Mouse (Mus musculus) hindbrain, embryonic 13.5 days (tissue): Measurements from ENCODE around the gene Uqcr10. TPM values are rescaled to one million over a fixed set of nuclear protein-coding genes. Genes with fewer than 3 reads are reported as not detected.
A peak's percentile ranks its signal among the peaks of the same experiment; 100 is the strongest.

ENCODE experiments used
- ATAC-seq: fragments of 200-750 bp; cut with Nextera tagmentation; 2 replicates; pipeline ENCODE4 v1.8.0; 2017; ENCODE audit warnings: moderate TSS enrichment; ENCODE audit not compliant: low FRiP score
- H3K27ac ChIP-seq: fragments of 300-500 bp; sonication (generic); 2 replicates; pipeline ENCODE4 v1.5.1; 2015; ENCODE audit warnings: inconsistent platforms, mild to moderate bottlenecking, moderate library complexity
- H3K27me3 ChIP-seq: fragments of 300-500 bp; sonication (generic); 2 replicates; pipeline ENCODE4 v1.6.1; 2015; ENCODE audit warnings: mild to moderate bottlenecking, inconsistent platforms
- H3K36me3 ChIP-seq: fragments of 300-500 bp; sonication (generic); 2 replicates; pipeline ENCODE4 v1.6.1; 2015; ENCODE audit warnings: mild to moderate bottlenecking, inconsistent platforms
- H3K4me1 ChIP-seq: fragments of 300-500 bp; sonication (generic); replicated peaks from 2 replicates; pipeline ENCODE4 v1.6.1; 2015; ENCODE audit warnings: inconsistent platforms
- H3K4me2 ChIP-seq: fragments of 300-500 bp; sonication (generic); 2 replicates; pipeline ENCODE4 v1.6.1; 2015; ENCODE audit warnings: inconsistent platforms, mild to moderate bottlenecking, moderate library complexity
- H3K4me3 ChIP-seq: fragments of 300-500 bp; sonication (generic); 2 replicates; pipeline ENCODE4 v1.5.1; 2015; ENCODE audit warnings: mild to moderate bottlenecking, inconsistent platforms
- H3K9ac ChIP-seq: fragments of 300-500 bp; sonication (generic); 2 replicates; pipeline ENCODE4 v1.6.1; 2015; ENCODE audit warnings: mild to moderate bottlenecking, inconsistent platforms
- H3K9me3 ChIP-seq: fragments of 300-500 bp; sonication (generic); 2 replicates; pipeline ENCODE4 v1.6.1; 2016; ENCODE audit warnings: inconsistent platforms
- WGBS: fragments of 180-500 bp; shearing (Covaris S2); methylation state at CpG from one replicate; pipeline ENCODE4 v1.1.7; 2015; 5-methylcytosine and 5-hydroxymethylcytosine counted together
- polyA plus RNA-seq: library from polyadenylated mRNA; unstranded; fragments of >200 nt; fragmentation: Nextera tagmentation; extraction: Ambion mirVana; gene quantifications from 2 replicates; pipeline ENCODE4 v1.2.1, GENCODE M21; 2015

Gene Uqcr10
- polyA plus RNA-seq: 541 and 557 TPM in 2 replicates

DNA sequence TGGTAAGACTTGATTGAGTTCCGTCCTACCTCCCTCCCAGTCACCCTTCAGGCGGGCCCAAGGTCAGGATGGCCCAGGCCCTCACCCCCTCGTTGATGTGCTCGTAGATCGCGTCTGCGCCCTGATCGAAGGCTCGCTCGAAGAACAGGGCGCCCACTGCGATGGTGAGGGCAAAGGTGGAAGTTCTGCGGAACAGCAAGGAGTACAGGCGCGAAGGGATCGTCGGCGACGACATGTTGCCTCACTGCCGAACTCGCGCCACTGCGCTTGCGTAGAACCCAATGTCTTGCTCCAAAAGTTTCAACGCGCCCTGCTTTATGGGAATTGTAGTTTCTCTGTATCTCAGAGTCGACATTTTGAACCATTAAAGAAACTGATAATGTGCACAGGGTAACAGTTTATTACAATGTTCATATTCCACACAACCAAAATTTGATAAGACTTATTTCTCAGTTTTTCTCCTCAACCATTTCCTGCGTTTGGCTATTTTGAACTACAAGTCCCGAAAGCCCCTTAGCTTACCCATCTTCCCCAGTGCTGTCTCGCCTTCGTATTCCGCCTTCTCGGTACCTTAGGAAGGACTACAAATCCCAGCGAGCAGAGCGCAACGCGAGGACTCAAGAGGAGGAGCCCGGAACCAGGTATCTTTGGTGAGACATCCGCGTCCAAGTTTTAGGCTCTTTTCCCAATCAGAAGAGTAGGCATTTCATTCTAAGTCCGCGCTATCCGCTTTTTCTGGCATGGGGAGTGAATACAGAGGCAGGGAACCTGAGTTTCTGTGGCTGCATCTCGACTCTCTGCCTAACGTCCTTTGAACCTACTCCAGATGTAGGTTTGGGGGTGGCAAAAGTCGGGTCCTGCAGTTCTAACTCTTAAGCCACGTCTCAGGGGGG lies at the start of gene Uqcr10, which contains the start of gene Zmat5:
Gene Uqcr10 (minus strand): TSS at position 271 of the 893 bp plus-strand sequence.
Gene Zmat5 (plus strand): TSS at position 607 of the 893 bp plus-strand sequence.
- peak within 1 kb of the TSS; percentile 75 for H3K4me3 ChIP-seq
- peak within 1 kb of the TSS; percentile 81 for H3K9ac ChIP-seq
- no peaks in the 10 kb centered on the region for H3K27me3 ChIP-seq
- ATAC-seq: peak; percentile 99
- H3K27ac ChIP-seq: peak within 1 kb of the TSS; percentile 70; the same call in 1 of the 2 replicates
- no peaks in the 10 kb centered on the region for H3K9me3 ChIP-seq
- H3K4me1 ChIP-seq: peaks cover 20% of the 10 kb centered on the region
- H3K4me2 ChIP-seq: peak within 1 kb of the TSS; percentile 89
- peaks cover 18% of the 10 kb centered on the region for H3K36me3 ChIP-seq
- WGBS: under 1% methylated on average over 47 of the region's 47 CpGs

DNA sequence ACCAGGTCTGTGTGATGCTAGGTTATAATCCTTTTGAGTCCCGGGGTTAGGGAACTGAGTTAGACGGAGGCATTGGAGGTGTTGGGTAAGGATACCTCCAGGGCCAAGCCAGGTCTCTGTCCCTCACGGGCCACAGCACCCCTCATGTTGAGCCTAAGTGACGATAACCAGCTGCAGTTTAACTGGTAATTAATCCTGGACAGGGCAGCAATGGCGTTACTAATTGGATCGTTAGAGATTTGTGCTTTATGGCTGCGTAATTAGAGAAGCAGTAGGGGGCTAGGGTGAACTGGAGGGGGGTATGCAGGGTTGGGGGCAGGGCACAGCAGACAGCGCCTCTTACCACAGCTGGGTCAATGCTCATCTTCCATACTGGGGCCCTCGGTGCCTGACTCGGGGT lies 48.7 kb upstream of the Uqcr10 start:
- Histone ChIP-seq H3K27ac (peak overlapping the region; percentile 31; the same call in 1 of the 2 replicates), H3K4me2 (0 out of 2 replicates have a peak overlapping the region, but pooled peaks have one; percentile 15), H3K9ac (no peak overlapping the region), H3K4me1 (peaks cover 56% of the 10 kb centered on the region), H3K27me3 (peaks cover 53% of the 10 kb centered on the region), H3K9me3 (no peaks in the 10 kb centered on the region), H3K36me3 (no peaks in the 10 kb centered on the region), H3K4me3 (no peak overlapping the region)
- ATAC-seq: no peak
- WGBS: 37% methylated on average over 10 of the region's 10 CpGs

DNA sequence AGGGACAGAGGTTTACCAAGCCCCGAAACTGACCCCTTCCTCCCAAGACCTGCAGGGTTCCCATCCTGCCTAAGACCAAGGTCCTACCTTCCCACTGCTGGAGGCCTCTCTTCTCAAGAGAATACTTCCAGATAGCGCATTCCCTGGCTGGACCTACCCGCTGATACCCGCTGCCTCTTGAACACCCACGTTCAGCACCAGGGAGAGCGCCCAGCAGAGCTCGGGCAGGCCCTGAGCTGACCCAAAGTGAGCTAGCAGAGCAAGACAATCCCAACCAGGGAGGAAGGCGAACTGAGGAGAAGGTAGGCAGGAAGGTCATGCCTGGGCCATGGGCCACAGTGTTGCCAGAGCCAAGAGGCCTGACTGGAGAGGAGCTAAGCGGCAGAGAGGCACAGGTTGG lies 46.1 kb upstream of the Uqcr10 start:
- H3K27me3 ChIP-seq: peaks cover 72% of the 10 kb centered on the region
- 14% methylated on average over 9 of the region's 9 CpGs for WGBS

DNA sequence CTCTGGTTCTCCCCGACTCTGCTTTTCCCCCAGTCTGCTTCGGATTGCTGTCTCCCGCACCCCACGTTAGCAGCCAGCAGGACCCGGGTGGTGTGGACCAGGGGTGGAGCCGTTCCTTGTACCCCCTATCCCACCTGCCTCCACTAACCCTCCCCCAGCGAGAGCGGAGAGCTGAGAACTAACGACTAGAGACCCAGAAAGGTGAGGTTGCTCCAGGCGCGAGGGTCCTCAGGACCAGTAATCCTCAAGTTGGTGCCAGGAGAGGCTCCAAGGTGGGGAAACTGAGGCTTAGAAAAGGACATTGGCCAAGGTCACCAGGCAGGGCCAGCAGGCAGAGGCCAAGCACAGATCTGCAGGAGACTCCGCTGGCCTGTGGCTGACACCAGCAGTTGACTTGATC lies 43.1 kb upstream of the Uqcr10 start:
- H3K9ac ChIP-seq: peak overlapping the region; percentile 79
- peaks cover 98% of the 10 kb centered on the region for H3K27me3 ChIP-seq
- H3K4me1 ChIP-seq: peaks cover 50% of the 10 kb centered on the region
- peak; percentile 15; the same call in 1 of the 2 replicates for ATAC-seq
- WGBS: under 1% methylated on average over 10 of the region's 12 CpGs
- H3K36me3 ChIP-seq: no peaks in the 10 kb centered on the region
- H3K9me3 ChIP-seq: no peaks in the 10 kb centered on the region
- H3K27ac ChIP-seq: no peak overlapping the region
- H3K4me2 ChIP-seq: peak overlapping the region; percentile 100
- H3K4me3 ChIP-seq: peak overlapping the region; percentile 69

More for the DNA sequence above, 46.1 kb upstream of the Uqcr10 start:
- H3K9me3 ChIP-seq: no peaks in the 10 kb centered on the region
- no peak overlapping the region for H3K4me2 ChIP-seq
- peaks cover 60% of the 10 kb centered on the region for H3K4me1 ChIP-seq
- no peak overlapping the region for H3K27ac ChIP-seq
- H3K36me3 ChIP-seq: no peaks in the 10 kb centered on the region
- H3K9ac ChIP-seq: no peak overlapping the region
- no peak for ATAC-seq
- H3K4me3 ChIP-seq: no peak overlapping the region

DNA sequence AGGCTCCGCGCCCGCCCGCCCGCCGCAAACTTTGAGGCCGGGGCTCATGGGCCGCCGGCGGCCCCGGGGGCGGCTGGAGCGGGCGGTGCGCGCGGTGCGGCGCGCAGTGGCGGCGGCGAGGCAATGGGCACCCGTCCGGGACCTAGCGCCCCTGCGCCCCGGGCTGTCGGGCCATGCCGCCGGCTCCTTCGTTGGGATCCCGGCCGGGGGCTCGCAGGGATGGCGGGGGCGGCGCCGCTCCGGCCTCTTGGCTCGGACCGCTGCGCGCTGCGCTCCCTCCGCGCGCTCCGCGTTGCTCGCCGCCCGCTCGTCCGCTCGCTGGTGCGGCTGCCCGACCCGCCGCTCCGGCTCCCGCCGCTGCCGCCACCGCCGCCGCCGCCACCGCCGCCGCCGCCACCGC lies 42.6 kb upstream of the Uqcr10 start, which contains the start of gene Cabp7:
Gene Cabp7 (minus strand): TSS at position 46 of the 400 bp plus-strand sequence.
- Histone ChIP-seq H3K4me1 (peaks cover 50% of the 10 kb centered on the region), H3K27me3 (peaks cover 98% of the 10 kb centered on the region), H3K4me2 (peak within 1 kb of the TSS; percentile 100), H3K36me3 (no peaks in the 10 kb centered on the region), H3K4me3 (peak within 1 kb of the TSS; percentile 69), H3K9ac (peak within 1 kb of the TSS; percentile 79), H3K27ac (no peak within 1 kb of the TSS), H3K9me3 (no peaks in the 10 kb centered on the region)
- WGBS: 0% methylated on average over 14 of the region's 73 CpGs
- peak; percentile 23; the same call in 1 of the 2 replicates for ATAC-seq

DNA sequence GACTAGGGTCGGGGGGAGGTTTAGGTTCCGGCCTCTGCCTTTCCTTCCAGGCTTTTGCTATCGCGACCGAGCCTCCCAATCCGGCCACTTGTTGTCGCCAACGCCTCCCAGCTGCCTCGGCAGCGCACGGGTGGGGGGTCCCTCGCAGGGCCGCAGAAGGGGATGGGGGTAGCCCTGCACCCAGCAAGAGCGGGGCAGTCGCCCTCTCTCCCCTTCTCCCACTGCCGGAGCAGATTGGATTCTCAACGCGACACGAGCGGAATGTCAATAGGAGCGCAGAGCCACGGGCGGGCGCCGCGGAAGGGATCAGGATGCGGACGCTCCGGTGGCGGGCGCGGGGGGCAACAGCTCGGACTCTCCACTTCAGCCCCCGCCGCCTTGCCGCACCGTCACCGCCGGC lies 41.8 kb upstream of the Uqcr10 start:
- Histone ChIP-seq H3K4me3 (peak overlapping the region; percentile 69), H3K27ac (no peak overlapping the region), H3K27me3 (peaks cover 98% of the 10 kb centered on the region), H3K4me1 (peaks cover 47% of the 10 kb centered on the region), H3K9ac (peak overlapping the region; percentile 79), H3K9me3 (no peaks in the 10 kb centered on the region), H3K36me3 (no peaks in the 10 kb centered on the region), H3K4me2 (peak overlapping the region; percentile 100)
- ATAC-seq: peak; percentile 26; the same call in 1 of the 2 replicates
- WGBS: under 1% methylated on average over 39 of the region's 39 CpGs

DNA sequence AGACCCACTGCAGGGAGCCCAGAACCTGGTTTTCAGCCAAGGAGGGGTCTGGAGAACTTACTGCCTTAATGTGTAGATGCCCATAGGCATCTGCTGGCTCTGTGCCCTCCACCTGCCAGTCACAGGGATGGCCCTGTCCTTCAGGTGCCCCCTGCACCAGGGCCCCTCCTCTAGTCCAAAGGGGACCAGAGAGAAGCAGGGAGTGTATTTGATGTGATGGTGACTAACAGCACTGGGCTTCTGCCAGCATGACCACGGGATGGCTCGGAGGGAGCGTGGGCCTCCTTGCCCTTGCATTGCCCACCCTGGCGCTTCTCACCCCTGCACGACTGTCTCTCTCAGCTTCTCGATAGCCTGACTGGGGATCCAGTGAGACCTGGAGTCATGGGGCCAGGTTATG lies 40.5 kb upstream of the Uqcr10 start:
- peaks cover 85% of the 10 kb centered on the region for H3K27me3 ChIP-seq
- peaks cover 37% of the 10 kb centered on the region for H3K4me1 ChIP-seq
- no peak overlapping the region; the same call in 1 of the 2 replicates for H3K9ac ChIP-seq
- H3K4me2 ChIP-seq: peak overlapping the region; percentile 100
- H3K27ac ChIP-seq: no peak overlapping the region
- no peaks in the 10 kb centered on the region for H3K36me3 ChIP-seq
- 61% methylated on average over 6 of the region's 6 CpGs for WGBS
- no peak for ATAC-seq
- H3K4me3 ChIP-seq: peak overlapping the region; percentile 69
- H3K9me3 ChIP-seq: no peaks in the 10 kb centered on the region

DNA sequence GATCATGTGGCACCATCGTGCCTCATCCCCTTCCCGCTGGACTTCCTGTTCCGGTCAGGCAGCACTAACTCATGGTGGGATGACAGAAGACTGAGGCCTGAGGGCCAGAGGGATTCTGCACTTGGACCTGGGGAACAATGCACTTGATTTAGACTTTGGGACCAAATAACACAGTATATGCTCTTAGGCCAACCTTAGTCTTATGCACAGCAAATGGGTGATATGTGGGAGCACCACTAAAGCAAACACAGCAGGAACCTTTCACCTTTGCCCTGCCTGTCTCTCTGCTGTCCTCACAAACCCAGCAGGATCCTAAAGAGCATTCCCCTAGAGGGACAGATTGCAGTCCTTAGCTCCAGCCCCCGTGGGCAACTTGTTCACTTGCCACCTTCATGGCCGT lies 36.6 kb upstream of the Uqcr10 start:
- Histone ChIP-seq H3K4me3 (no peak overlapping the region), H3K4me1 (peaks cover 31% of the 10 kb centered on the region), H3K9ac (no peak overlapping the region), H3K27me3 (peaks cover 46% of the 10 kb centered on the region), H3K9me3 (no peaks in the 10 kb centered on the region), H3K4me2 (no peak overlapping the region), H3K27ac (no peak overlapping the region), H3K36me3 (0 out of 2 replicates have a peak, but pooled peaks cover 9% of the 10 kb centered on the region)
- WGBS: 69% methylated on average over 5 of the region's 5 CpGs
- no peak for ATAC-seq

DNA sequence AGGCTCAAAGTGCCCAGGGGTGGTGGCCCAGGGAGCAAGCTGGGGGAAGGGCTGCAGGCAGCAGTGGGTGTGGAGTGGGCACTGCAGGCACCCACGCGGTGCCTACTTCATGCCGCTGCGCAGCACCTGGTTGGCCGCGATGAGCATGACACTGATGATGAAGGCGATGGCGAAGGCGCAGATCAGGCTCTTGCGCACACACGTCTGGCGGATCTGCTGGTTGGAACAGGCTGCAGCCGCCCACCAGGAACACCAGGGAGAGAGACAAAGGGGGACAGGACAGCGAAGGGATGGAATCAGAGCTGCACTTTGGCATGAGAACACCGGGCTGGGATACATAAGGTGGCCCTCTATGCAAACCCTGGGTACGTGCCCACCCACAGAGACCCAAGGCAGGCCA lies 34.6 kb upstream of the Uqcr10 start:
- Histone ChIP-seq H3K4me1 (peaks cover 36% of the 10 kb centered on the region), H3K4me2 (no peak overlapping the region), H3K36me3 (0 out of 2 replicates have a peak, but pooled peaks cover 9% of the 10 kb centered on the region), H3K9ac (no peak overlapping the region), H3K9me3 (no peaks in the 10 kb centered on the region), H3K4me3 (no peak overlapping the region), H3K27ac (no peak overlapping the region), H3K27me3 (peaks cover 32% of the 10 kb centered on the region)
- WGBS: 93% methylated on average over 16 of the region's 16 CpGs
- no peak for ATAC-seq

DNA sequence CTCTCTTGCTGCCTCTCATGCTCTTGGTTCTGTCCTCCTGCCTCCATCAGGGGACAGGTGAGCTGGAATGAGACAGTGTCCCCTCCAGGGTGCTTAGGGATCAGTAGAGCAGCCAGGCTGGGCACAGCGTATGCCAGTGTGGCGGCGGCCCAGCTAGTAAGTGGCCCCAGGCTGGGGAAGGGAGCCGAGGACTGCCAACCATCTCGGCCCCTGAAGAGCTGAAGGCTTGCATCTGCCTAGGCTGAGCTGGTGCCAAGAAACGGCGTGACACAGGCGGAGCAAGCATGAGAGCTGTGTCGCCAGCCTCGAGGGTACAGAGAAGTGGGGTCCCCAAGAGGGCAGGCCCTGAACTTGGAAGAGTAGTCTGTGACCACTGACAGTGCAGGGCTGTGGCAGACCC lies 33.5 kb upstream of the Uqcr10 start:
- WGBS: 61% methylated on average over 10 of the region's 10 CpGs
- 0 out of 2 replicates have a peak overlapping the region, but pooled peaks have one; percentile 30 for H3K27ac ChIP-seq
- H3K27me3 ChIP-seq: peaks cover 21% of the 10 kb centered on the region
- H3K9ac ChIP-seq: peak overlapping the region; percentile 10; the same call in 1 of the 2 replicates
- peaks cover 36% of the 10 kb centered on the region for H3K4me1 ChIP-seq
- no peak for ATAC-seq
- no peaks in the 10 kb centered on the region for H3K9me3 ChIP-seq
- peaks cover 12% of the 10 kb centered on the region; the same call in 1 of the 2 replicates for H3K36me3 ChIP-seq
- no peak overlapping the region for H3K4me2 ChIP-seq
- no peak overlapping the region for H3K4me3 ChIP-seq

DNA sequence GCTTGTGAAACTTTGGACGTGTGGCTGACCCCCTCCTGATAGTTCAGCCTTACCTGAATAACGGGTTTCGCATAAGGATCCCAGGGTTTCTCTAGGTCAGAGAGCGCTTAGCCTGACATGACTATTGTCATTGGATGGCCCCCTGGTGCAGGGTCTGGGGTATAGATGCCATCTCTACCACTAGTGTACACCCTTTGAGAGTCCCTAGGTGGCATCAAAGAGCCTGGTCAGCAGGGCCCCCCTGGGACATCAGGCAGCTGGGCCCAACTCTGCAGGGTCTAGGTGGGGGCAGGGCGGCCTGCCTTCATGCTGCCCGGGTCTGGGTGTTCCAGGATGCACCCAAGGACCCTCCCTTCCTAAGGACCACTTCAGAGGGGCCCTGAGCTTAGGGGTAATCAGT lies 32.2 kb upstream of the Uqcr10 start:
- Histone ChIP-seq H3K27ac (no peak overlapping the region), H3K4me1 (peaks cover 40% of the 10 kb centered on the region), H3K27me3 (peaks cover 8% of the 10 kb centered on the region; the same call in 1 of the 2 replicates), H3K4me2 (no peak overlapping the region), H3K36me3 (peaks cover 12% of the 10 kb centered on the region; the same call in 1 of the 2 replicates), H3K9ac (no peak overlapping the region), H3K9me3 (no peaks in the 10 kb centered on the region), H3K4me3 (no peak overlapping the region)
- WGBS: 45% methylated on average over 6 of the region's 6 CpGs
- no peak for ATAC-seq

DNA sequence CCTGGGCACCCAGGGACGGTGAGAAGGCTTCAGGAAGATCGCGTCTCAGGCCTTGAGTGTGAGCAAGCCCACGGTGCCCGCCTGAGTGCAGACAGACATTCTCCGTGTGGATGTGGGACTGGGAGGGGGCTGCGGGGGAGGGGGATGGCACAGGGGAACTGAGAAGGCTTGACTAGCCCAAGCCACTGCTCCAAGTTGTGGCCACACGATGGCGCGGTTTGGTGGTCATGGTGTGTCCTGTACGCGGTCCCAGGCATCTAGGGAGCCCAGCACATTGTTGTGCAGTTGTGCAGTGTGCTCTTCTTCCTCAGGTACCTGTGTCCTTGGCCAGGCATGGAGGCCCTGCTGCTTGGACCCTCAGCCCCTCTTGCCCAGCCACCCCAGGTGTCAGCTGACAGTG lies 30.0 kb upstream of the Uqcr10 start:
- 28% methylated on average over 12 of the region's 12 CpGs for WGBS
- no peak for ATAC-seq

More for the DNA sequence above, 30.0 kb upstream of the Uqcr10 start:
- peak overlapping the region; percentile 13; the same call in 1 of the 2 replicates for H3K9ac ChIP-seq
- no peak overlapping the region for H3K4me3 ChIP-seq
- H3K9me3 ChIP-seq: no peaks in the 10 kb centered on the region
- peaks cover 52% of the 10 kb centered on the region for H3K4me1 ChIP-seq
- H3K27ac ChIP-seq: no peak overlapping the region
- 0 out of 2 replicates have a peak, but pooled peaks cover 7% of the 10 kb centered on the region for H3K27me3 ChIP-seq
- H3K36me3 ChIP-seq: peaks cover 12% of the 10 kb centered on the region; the same call in 1 of the 2 replicates
- H3K4me2 ChIP-seq: no peak overlapping the region
